Mouse (Mus musculus) kidney, adult 10 weeks (tissue): ENCODE results near the gene Tmem139. TPM values are rescaled to one million over a fixed set of nuclear protein-coding genes. Genes with fewer than 3 reads are reported as not detected.

Experiments
- polyA plus RNA-seq: library from polyadenylated mRNA; stranded (reverse); fragments of 350-450 nt; fragmentation: Illumina TruSeq; extraction: RNeasy Lipid Tissue Mini Kit (QIAGEN cat#74804); gene quantifications from one replicate; pipeline ENCODE4 v1.2.3, GENCODE M21; 2014; ENCODE audit warnings: low read depth, low replicate concordance

Gene Tmem139
- 22.2 TPM for polyA plus RNA-seq

GRCm38 (mm10) chr6:42261524-42262170 lies at the start of gene Tmem139:
Gene Tmem139, plus strand, starts transcription at chr6:42261970.

GRCm38 (mm10) chr6:42215028-42215427 lies 46.7 kb upstream of the Tmem139 start, which contains the start of gene Tas2r144:
Gene Tas2r144, plus strand, starts transcription at chr6:42215328.

GRCm38 (mm10) chr6:42245711-42246353 lies 15.9 kb upstream of the Tmem139 start, which contains the start of gene Gstk1:
Gene Gstk1, plus strand, starts transcription at chr6:42245935.

GRCm38 (mm10) chr6:42264626-42265312 lies 3.0 kb downstream of the Tmem139 start, which contains the start of gene Casp2:
Gene Casp2, plus strand, starts transcription at chr6:42264985.

GRCm38 (mm10) chr6:42286448-42286847 lies 24.7 kb downstream of the Tmem139 start, which contains the start of gene Clcn1:
Gene Clcn1, plus strand, starts transcription at chr6:42286685.

Other genes starting within 250 kb of the Tmem139 start
- gene Sva, start 223.6 kb upstream of the Tmem139 start, polyA plus RNA-seq: not detected
- gene Tas2r139, start 121.0 kb upstream of the Tmem139 start, polyA plus RNA-seq: not detected
- gene Tas2r144, start 46.6 kb upstream of the Tmem139 start, polyA plus RNA-seq: not detected
- 85.7 TPM for gene Gstk1, start 16.0 kb upstream of the Tmem139 start, polyA plus RNA-seq
- 19.3 TPM for gene Casp2, start 3.0 kb downstream of the Tmem139 start, polyA plus RNA-seq
- not detected for gene Clcn1, start 24.7 kb downstream of the Tmem139 start, polyA plus RNA-seq
- not detected for gene Fam131b, start 62.7 kb downstream of the Tmem139 start, polyA plus RNA-seq
- 1.3 TPM for gene Zyx, start 87.7 kb downstream of the Tmem139 start, polyA plus RNA-seq
- 1.6 TPM for gene Epha1, start 111.3 kb downstream of the Tmem139 start, polyA plus RNA-seq
- not detected for gene Tas2r143, start 138.3 kb downstream of the Tmem139 start, polyA plus RNA-seq
- not detected for gene Tas2r135, start 143.5 kb downstream of the Tmem139 start, polyA plus RNA-seq
- not detected for gene Tas2r126, start 172.6 kb downstream of the Tmem139 start, polyA plus RNA-seq
- gene Olfr458, start 203.2 kb downstream of the Tmem139 start, polyA plus RNA-seq: not detected
- gene Olfr457, start 214.4 kb downstream of the Tmem139 start, polyA plus RNA-seq: not detected
- not detected for gene Olfr456, start 225.2 kb downstream of the Tmem139 start, polyA plus RNA-seq